Mouse (Mus musculus) left cerebral cortex, adult 18-20 months (tissue): Measurements from ENCODE around the gene Twf2. TPM values are rescaled to one million over a fixed set of nuclear protein-coding genes. Genes with fewer than 3 reads are reported as not detected.
"Not testable (repeated sequence)": the region's sequence is repeated elsewhere in the genome, so short reads cannot be mapped to it uniquely, and the experiment has no call there.

Experiments used
- DNase-seq, 2 experiments: peaks; one replicate each; pipeline ENCODE4 v3.0.0; 2021 to 2022; ENCODE audit warnings: low spot score in 2 of 2, mixed read lengths in 1 of 2
- long read RNA-seq, 2 experiments: library from polyadenylated mRNA; stranded (forward); transcript quantifications; one replicate each; pipeline ENCODE4 v2.0.0; 2021
- total RNA-seq, 2 experiments: library from RNA; stranded (reverse); gene quantifications; 2 replicates each; pipeline ENCODE4 v1.2.3; 2021

Gene Twf2
- 10 to 100 TPM; 50.9 to 60.8 TPM for total RNA-seq
- long read RNA-seq, experiment 1, transcript Twf2-201 (9 exons, 1,596 nt), result major isoform, 90 of 112 reads
- long read RNA-seq, experiment 1, partial matches to known transcripts, result 4 of 112 reads
- long read RNA-seq, experiment 1, other reads (novel, unspliced or antisense), result 16 of 112 reads
- long read RNA-seq, experiment 2, transcript Twf2-201 (9 exons, 1,596 nt), result major isoform, 73 of 86 reads
- long read RNA-seq, experiment 2, partial matches to known transcripts, result 5 of 86 reads
- long read RNA-seq, experiment 2, other reads (novel, unspliced or antisense), result 7 of 86 reads

- peak; percentile 81 to 91 for DNase-seq
Measured at GRCm38 (mm10) chr9:106202819-106203636, at the start of gene Twf2. TSS of gene Twf2 (plus strand) at chr9:106203108.

GRCm38 (mm10) chr9:106154106-106154505, 48.8 kb upstream of the Twf2 start:
- DNase-seq, result no peak

GRCm38 (mm10) chr9:106156419-106156818, 46.5 kb upstream of the Twf2 start:
- peak; percentile 27 to 56 for DNase-seq

- no peak for DNase-seq
Measured at GRCm38 (mm10) chr9:106156921-106157622, 45.8 kb upstream of the Twf2 start.

- no peak for DNase-seq
Measured at GRCm38 (mm10) chr9:106157623-106157925, 45.3 kb upstream of the Twf2 start.

GRCm38 (mm10) chr9:106158037-106158491, 44.8 kb upstream of the Twf2 start, which contains the start of gene Glyctk:
TSS of gene Glyctk (minus strand) at chr9:106158138.
- no peak for DNase-seq

- DNase-seq, result no peak
Measured at GRCm38 (mm10) chr9:106159237-106159636, 43.7 kb upstream of the Twf2 start.

- DNase-seq, result peak; percentile 93 to 96
Measured at GRCm38 (mm10) chr9:106159784-106160301, 43.1 kb upstream of the Twf2 start.

- no peak for DNase-seq
Measured at GRCm38 (mm10) chr9:106160426-106160825, 42.5 kb upstream of the Twf2 start.

GRCm38 (mm10) chr9:106166709-106167108, 36.2 kb upstream of the Twf2 start:
- DNase-seq, result no peak

GRCm38 (mm10) chr9:106167241-106167640, 35.7 kb upstream of the Twf2 start:
- no peak for DNase-seq

GRCm38 (mm10) chr9:106167703-106168102, 35.2 kb upstream of the Twf2 start:
- DNase-seq, result no peak

- not testable (repeated sequence) for DNase-seq
Measured at GRCm38 (mm10) chr9:106169006-106169405, 33.9 kb upstream of the Twf2 start.

- no peak for DNase-seq
Measured at GRCm38 (mm10) chr9:106169917-106170316, 33.0 kb upstream of the Twf2 start.

- peak; percentile 85 to 88 for DNase-seq
Measured at GRCm38 (mm10) chr9:106170556-106171345, 32.2 kb upstream of the Twf2 start, which contains the start of gene Wdr82. TSS of gene Wdr82 (plus strand) at chr9:106170928.

- peak; percentile 60 to 68 for DNase-seq
Measured at GRCm38 (mm10) chr9:106171346-106172158, 31.4 kb upstream of the Twf2 start.

GRCm38 (mm10) chr9:106172527-106172926, 30.4 kb upstream of the Twf2 start:
- no peak for DNase-seq

GRCm38 (mm10) chr9:106173363-106173762, 29.5 kb upstream of the Twf2 start:
- DNase-seq, result no peak

- no peak for DNase-seq
Measured at GRCm38 (mm10) chr9:106175552-106176200, 27.2 kb upstream of the Twf2 start.
